Mouse (Mus musculus) erythroblast, embryonic 14.5 days (primary cell): Measurements from ENCODE around the gene Pon2. TPM values are rescaled to one million over a fixed set of nuclear protein-coding genes. Genes with fewer than 3 reads are reported as not detected.

Experiments used
- H3K27me3 ChIP-seq: 2 replicates; pipeline ENCODE4 v1.6.1; 2012; ENCODE audit warnings: inconsistent platforms; ENCODE audit not compliant: control insufficient read depth
- H3K36me3 ChIP-seq: 2 replicates; pipeline ENCODE4 v1.6.1; 2012; ENCODE audit warnings: mild to moderate bottlenecking, inconsistent platforms; ENCODE audit not compliant: control insufficient read depth
- H3K4me1 ChIP-seq: 2 replicates; pipeline ENCODE4 v1.6.1; 2012; ENCODE audit warnings: inconsistent platforms; ENCODE audit not compliant: control insufficient read depth
- H3K4me3 ChIP-seq: replicated peaks from 2 replicates; pipeline ENCODE3; 2012; ENCODE audit warnings: moderate library complexity, mild to moderate bottlenecking, inconsistent platforms
- H3K9me3 ChIP-seq: 2 replicates; pipeline ENCODE4 v1.6.1; 2012; ENCODE audit warnings: low read length, inconsistent platforms, mixed read lengths; ENCODE audit not compliant: control insufficient read depth
- GATA1 ChIP-seq: IDR thresholded peaks from 2 replicates; pipeline ENCODE4 v1.6.1; 2012; ENCODE audit warnings: low read length, inconsistent platforms, mixed read lengths
- TAL1 ChIP-seq: IDR thresholded peaks from 3 replicates; pipeline ENCODE4 v1.6.1; 2012; ENCODE audit warnings: low read length, inconsistent platforms, mixed read lengths
- polyA plus RNA-seq: library from polyadenylated mRNA; stranded (reverse); fragments of >175 nt; gene quantifications from 2 replicates; pipeline ENCODE4 v1.2.3, GENCODE M21; 2012

The Pon2 gene
- polyA plus RNA-seq, 1 experiment = 6.4 TPM

DNA sequence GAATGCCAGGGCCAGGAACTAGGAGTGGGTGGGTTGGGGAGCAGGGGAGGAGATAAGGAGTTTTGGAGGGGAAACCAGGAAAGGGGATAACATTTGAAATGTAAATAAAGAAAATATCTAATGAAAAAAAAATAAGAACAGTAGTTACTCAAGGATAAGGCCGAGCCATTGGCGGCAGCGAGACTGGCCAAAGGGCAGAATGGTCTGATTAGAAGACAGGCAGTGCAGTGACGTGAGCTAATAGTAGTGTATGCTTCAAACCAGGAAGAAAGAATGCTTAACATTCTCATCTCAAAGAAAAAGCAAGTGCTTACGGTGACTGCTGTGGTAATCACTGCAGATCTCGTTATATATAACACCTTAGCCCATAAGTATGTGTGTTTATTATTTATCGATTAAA lies 2.2 kb downstream of the Pon2 start:
- H3K36me3 ChIP-seq = peaks cover 55% of the 10 kb centered on the region
- H3K9me3 ChIP-seq = no peaks in the 10 kb centered on the region
- peak overlapping the region; percentile 77 for H3K4me3 ChIP-seq
- TF ChIP-seq TAL1 = no peak
- TF ChIP-seq GATA1 = no peak
- H3K27me3 ChIP-seq = no peaks in the 10 kb centered on the region
- peaks cover 77% of the 10 kb centered on the region for H3K4me1 ChIP-seq

DNA sequence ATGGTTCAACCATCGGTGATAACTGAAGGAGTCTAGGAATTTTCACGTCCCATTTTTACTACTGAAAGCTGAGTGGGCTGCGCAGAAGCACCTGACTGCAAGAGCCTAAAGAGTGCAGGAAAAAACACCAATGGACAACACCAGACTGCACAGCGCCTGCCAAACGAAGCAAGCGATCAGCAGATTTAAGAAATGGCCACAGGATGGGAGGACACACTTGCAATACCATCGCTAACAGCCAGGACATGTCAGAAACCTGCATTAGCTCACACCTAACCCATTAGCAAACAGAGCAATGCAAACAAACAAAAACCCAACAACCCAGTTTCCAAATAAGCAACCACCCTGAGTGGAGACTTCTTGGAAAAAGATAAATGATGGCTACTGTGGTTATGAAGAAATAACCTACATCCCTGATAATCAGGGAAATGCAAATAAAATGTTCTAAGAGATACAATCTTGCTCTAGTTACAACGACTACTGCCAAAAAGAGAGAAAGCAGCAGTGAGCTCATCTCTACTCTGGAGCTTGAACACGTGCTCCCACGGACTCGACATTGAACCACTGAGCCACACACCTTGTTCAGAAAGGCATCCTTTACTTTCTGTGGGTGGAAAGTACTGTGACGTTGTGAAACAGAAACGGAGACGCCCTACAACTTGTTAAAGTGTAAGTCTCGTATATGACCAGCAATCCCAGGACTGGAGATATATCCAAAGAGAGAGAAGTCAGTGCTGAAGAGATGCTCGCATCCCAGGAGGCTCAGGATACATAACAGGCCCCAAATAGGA lies 3.4 kb downstream of the Pon2 start:
- Histone ChIP-seq H3K4me3 (peak overlapping the region; percentile 52), H3K9me3 (no peaks in the 10 kb centered on the region), H3K27me3 (no peaks in the 10 kb centered on the region), H3K4me1 (peaks cover 81% of the 10 kb centered on the region), H3K36me3 (peaks cover 67% of the 10 kb centered on the region)
- TF ChIP-seq GATA1 (no peak), TAL1 (no peak)

DNA sequence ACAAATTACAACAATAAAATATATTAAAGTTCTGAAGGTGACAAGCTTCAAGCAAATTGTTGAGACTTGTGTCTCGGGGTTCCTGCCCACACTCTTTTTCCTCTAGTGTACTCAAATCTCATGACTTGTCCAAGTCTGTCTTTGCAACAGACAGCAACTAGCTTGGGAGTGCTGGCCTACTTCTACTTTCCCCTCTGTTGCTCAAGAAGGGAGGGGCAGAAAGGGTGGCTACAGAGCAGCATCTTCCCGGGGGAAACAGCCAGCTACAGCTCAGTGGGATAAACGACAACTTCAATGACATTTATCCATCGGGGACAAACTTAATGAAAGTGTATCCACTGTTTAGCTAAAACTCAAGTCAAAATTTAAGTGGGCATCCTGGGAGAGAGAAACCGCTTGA lies 5.4 kb downstream of the Pon2 start:
- no peaks in the 10 kb centered on the region for H3K27me3 ChIP-seq
- H3K36me3 ChIP-seq = peaks cover 86% of the 10 kb centered on the region
- TF ChIP-seq GATA1 = no peak
- TF ChIP-seq TAL1 = no peak
- peak overlapping the region; percentile 32 for H3K4me3 ChIP-seq
- no peaks in the 10 kb centered on the region for H3K9me3 ChIP-seq
- peaks cover 87% of the 10 kb centered on the region for H3K4me1 ChIP-seq

DNA sequence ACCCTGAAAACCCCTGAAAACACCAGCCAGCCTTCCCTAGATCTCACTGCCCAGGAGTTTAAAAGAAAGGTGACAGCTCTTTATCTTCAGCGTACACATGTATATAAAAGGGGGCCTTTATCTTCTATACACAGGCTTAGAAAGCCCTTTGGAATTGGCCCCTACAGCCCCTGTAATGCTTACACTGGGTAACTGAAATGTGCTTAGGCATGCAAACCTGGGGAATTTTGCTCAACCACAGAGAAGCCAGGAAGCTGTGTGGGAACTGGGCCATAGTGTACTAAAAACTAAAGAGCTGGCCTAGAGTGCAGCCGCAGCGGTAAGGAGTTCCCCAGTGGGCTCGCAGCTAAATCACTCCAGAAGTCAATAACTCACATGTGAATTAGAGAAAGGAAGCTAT lies 6.8 kb downstream of the Pon2 start:
- Histone ChIP-seq H3K36me3 (peaks cover 97% of the 10 kb centered on the region), H3K27me3 (no peaks in the 10 kb centered on the region), H3K4me3 (peak overlapping the region; percentile 51), H3K9me3 (no peaks in the 10 kb centered on the region), H3K4me1 (peaks cover 98% of the 10 kb centered on the region)
- TF ChIP-seq GATA1 (peak; percentile 73), TAL1 (peak; percentile 77)

DNA sequence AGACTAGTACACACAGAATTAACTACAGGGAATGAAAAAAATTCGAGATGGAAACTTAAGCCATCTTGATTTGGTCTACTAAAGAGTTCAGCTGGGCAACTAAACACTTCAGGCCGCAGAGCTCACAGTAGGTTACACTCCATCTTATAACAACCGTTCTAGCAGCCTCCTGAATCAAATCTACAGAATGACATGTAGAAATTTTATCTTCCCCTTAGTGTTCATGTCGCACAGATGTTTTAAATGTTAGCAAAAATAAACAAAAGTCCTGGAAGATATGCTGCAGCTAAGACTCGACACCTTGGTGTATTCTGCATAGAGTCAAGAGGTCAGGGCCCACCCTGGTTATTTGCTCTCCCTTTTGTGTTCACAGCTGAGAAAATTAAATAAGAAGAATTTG lies 10.3 kb downstream of the Pon2 start:
- peaks cover 87% of the 10 kb centered on the region for H3K4me1 ChIP-seq
- no peaks in the 10 kb centered on the region for H3K9me3 ChIP-seq
- H3K27me3 ChIP-seq = no peaks in the 10 kb centered on the region
- TF ChIP-seq GATA1 (no peak), TAL1 (no peak)
- H3K36me3 ChIP-seq = peaks cover 97% of the 10 kb centered on the region
- peak overlapping the region; percentile 34 for H3K4me3 ChIP-seq

DNA sequence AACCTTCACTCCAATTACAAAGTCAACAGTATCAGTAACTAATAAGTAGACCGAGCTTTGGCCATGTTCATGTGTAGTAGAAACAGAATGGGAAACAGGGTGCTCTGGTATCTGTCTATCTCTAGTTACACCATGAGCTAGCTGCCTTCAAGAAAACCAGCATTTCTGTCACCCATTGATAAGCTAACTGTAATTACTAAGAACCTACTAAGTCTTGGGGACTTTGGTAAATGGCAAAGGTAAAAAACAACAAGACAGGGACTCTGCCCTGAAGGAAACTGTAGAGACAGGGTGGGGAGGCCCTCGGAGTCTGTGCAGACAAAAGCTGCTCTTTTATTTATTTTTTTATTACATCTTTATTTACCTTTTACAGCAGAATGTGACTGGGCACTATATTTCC lies 10.9 kb downstream of the Pon2 start:
- H3K36me3 ChIP-seq = peaks cover 97% of the 10 kb centered on the region
- peaks cover 87% of the 10 kb centered on the region for H3K4me1 ChIP-seq
- TF ChIP-seq GATA1 = peak; percentile 64
- peak; percentile 60 for TF ChIP-seq TAL1

DNA sequence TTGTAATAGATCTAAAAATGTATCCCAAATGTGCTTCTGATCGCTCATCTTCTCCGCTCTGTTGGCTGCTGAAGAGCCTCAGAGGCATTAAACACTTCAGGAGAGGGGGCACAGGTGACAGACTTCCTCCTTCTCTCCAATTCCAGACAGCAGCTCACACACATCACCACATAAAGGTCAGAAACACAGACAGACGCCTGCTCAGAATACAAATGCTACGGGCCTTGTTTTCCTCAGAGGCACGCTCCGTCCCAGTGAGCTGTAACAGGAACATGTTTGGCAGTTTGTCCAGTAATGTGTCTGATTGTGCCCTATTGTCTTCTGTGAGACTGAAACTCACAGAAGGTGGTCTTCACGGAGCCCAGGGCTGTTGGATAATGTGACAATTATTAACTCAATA lies 15.8 kb downstream of the Pon2 start:
- Histone ChIP-seq H3K27me3 (no peaks in the 10 kb centered on the region), H3K36me3 (peaks cover 98% of the 10 kb centered on the region), H3K9me3 (no peaks in the 10 kb centered on the region), H3K4me1 (peaks cover 43% of the 10 kb centered on the region), H3K4me3 (no peak overlapping the region)
- TF ChIP-seq GATA1 = no peak

More for the DNA sequence above, 10.9 kb downstream of the Pon2 start:
- Histone ChIP-seq H3K9me3 (no peaks in the 10 kb centered on the region), H3K4me3 (peak overlapping the region; percentile 34), H3K27me3 (no peaks in the 10 kb centered on the region)

DNA sequence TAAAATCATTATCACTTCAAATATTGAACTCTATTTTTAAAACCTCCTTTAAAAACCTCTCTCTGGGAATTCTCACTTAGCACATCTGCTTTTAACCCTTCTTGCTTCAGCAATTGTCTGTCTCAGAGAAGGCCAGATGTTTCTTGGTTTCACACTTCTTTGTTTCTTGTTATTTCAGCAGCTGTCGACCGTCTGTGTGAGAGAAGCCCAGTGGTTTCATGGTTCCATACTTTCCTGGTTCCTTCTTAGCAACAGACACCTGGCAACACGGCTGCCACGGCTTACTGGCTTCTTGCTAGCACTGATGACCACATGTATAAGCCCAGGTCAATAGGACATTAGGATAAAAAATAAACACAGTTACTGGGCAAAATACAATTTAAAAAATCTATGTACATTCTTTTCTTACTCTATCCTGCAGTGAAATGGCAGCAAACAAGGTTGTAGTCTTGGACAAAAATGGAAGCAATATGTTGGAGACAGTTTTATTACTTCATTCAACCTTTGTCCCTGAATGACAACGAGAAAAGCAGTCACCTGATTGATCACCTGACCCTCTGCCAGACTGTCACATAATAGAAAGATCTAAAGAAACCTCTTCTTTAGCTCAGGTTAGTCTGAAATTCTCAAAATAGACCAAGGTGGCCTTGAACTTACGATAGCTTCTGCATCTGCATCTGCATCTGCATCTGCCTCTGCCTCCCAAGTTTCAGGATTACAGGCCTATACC lies 17.5 kb downstream of the Pon2 start:
- H3K4me3 ChIP-seq = no peak overlapping the region
- peaks cover 98% of the 10 kb centered on the region for H3K36me3 ChIP-seq
- H3K27me3 ChIP-seq = no peaks in the 10 kb centered on the region
- H3K9me3 ChIP-seq = no peaks in the 10 kb centered on the region
- peaks cover 26% of the 10 kb centered on the region for H3K4me1 ChIP-seq
- TF ChIP-seq TAL1 (no peak), GATA1 (no peak)

DNA sequence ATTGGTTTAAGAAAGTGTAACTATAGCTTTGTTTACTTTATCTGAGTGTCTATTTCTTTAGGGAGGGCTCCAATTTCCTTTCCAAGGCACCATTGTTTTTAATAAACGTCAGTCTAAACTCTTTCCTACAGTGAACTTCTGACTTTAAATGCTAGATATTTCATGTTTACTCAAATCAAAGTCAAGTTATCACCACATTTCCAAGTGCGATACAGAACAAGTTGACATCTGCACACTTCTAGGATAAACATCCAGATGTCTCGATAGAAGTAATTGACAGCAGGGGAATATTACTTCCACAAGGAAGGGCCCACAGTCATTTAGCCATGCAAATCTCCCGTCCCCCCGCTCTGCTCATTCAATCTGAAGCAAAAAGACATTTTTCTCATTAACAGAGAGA lies 20.3 kb downstream of the Pon2 start:
- H3K9me3 ChIP-seq = no peaks in the 10 kb centered on the region
- H3K4me3 ChIP-seq = no peak overlapping the region
- peaks cover 12% of the 10 kb centered on the region for H3K4me1 ChIP-seq
- TF ChIP-seq TAL1 (no peak), GATA1 (no peak)
- peaks cover 99% of the 10 kb centered on the region for H3K36me3 ChIP-seq
- no peaks in the 10 kb centered on the region for H3K27me3 ChIP-seq
